Mouse (Mus musculus) lung, adult 18-20 months (tissue): Measurements from ENCODE around the gene Psma6.

ENCODE experiments used
- DNase-seq, 2 experiments: peaks; one replicate each; pipeline ENCODE4 v3.0.0; 2022; ENCODE audit warnings: mixed read lengths in 2 of 2

The Psma6 gene

DNA sequence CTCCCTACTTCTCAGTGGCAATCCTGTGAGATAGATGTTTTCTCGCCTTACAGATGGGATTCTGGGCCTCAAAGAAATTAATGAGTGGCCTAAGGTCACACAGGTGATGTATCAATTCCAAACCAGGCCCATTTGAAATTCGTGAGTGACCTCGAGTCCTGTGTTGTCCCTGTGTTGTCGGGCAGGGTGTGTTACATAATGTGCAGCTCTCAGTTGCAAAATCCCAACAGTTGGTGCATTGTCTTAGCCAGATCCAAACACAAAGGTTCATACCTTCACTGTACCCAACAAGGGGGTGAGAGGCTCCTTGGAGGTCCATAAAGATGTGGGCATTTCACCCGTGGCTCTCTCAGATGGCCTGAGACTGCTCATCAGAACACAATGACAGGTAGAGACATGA lies 56.4 kb downstream of the Psma6 start:
- DNase-seq = no peak

- DNase-seq = no peak
Observed at GRCm38 (mm10) chr12:55442245-55442644, 58.2 kb downstream of the Psma6 start.

DNA sequence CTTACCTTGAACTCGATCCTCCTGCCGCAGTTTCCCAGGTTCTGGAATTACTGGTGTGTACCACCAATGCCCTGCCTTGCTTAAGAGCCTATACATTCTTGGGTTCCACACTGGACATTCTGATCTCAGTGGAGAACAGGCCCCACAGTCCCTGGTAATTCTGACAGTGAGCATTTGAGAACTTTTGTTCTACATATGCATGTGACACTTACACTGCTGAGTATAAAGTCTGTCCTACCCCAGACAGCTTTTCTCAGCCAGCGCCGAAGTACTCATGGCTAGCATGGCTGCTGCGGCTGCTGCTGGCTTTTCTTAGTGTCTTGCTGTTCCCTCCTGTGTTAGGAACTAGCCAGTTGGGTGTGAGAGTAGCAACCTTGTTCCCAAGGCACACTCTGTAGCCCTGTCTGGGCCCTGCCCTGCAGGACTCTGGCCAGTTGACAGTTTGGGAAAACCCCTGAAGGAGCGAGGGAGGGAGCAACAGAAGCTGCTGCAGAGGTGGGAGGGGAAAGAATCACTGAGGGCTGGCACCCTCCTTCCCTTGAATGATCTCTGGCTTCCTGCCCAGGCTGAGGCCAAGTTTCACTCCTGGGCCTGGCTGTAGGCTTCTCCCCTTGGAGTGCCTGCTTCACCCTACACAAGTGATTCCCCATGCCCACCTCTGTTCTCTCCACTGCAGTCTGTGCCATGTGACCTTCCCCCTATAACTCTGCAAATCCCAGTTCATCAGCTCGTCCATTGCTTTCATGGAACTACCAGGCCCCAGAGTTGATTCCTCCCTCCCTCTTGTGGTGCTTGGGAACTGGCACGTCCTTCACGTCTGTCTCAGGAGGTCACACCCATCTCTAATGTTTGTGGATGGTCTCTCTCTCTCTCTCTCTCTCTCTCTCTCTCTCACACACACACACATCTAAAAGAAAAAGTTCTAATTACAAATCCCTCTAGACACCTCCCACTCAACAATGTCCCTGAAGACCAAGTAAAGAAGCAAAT lies 59.1 kb downstream of the Psma6 start:
- DNase-seq = peak; percentile 90 to 93

DNA sequence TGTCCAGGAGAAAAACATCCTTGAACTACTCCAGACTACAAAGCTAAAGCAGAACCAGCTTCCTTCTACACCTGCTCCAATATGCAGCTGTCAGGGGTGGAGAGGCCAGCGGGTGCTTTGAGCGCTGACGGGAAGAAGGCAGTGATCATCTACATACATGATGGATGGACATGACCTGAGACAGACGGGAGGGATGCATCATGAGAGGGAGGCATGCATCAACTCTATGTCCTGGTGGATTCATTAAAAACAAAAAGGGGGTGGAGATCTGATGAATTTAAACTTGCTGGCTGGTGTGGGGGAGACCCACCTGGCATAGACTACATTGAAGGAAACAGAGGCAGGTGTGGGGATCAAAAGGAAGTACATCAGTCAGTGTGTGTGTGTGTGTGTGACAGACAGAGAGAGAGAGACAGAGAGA lies 60.0 kb downstream of the Psma6 start:
- no peak for DNase-seq

- DNase-seq = no peak
Observed at GRCm38 (mm10) chr12:55445583-55445982, 61.6 kb downstream of the Psma6 start.

GRCm38 (mm10) chr12:55446366-55446745 lies 62.3 kb downstream of the Psma6 start:
- no peak for DNase-seq

DNA sequence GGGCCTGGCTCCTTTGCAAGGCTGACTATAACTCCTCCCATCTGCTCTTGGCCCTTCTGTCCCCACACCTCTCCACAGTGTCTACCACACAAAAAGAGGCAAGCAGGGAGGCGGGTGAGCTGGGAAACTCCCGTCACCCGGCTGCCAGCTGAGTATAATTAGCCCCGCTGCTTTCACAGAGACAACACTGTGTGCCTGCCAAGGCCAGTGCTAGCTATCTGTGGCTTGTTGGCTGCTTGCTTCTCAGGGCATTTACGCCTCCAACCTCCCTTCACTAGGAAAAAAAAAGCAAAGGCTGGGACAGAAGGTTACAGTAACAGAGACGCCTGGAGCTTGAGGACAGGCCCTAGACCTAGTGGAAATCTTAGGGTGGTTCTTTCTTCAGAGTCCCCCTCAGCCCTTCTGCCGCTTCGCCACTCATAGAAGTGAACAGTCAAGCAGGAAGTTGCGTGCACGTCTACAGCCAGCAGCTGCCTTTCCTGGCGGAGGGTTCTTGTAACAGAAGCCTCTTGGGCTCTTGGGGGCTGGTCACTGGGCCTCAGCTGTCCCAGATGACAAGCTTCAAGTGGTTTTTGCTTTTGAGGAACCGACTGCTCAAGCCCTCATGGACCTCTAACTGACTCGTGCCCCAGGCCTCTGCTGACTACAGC lies 62.8 kb downstream of the Psma6 start:
- DNase-seq = peak; percentile 82 to 88

DNA sequence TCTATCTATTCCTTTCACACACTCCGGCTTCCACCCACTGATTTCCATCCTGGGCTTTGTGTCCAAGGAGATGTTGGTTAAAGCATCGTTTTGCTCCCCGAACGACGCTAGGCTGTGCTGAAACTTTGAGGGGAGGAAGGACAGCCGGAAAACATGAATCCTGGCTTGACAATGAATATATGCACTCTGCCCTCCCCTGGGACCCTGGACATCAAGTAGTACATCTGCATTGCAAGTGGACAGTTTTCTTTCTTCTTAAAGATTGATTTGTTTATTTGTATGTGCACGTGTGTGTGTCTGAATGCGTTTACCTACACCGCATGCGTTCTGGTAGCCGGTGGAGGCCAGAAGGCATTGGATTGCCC lies 63.4 kb downstream of the Psma6 start:
- no peak for DNase-seq

DNA sequence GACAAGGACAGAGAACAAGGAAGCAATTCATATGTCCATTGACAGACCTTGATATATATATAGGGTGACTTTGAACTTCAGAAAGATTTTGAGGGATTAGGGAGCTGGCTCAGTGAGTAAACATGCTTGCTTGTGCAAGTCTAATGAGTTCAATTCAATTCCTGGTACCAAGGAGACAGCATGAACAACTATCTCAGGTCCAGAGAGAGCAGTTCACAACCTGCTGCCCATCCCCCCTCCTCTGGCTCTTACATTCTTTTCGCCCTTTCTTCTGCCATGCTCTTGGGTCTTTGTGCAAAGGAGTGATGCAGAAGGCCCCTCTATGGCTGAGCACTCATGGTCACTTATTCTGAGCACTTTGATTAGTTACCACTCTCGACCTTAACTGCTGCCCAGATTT lies 64.4 kb downstream of the Psma6 start:
- no peak for DNase-seq

DNA sequence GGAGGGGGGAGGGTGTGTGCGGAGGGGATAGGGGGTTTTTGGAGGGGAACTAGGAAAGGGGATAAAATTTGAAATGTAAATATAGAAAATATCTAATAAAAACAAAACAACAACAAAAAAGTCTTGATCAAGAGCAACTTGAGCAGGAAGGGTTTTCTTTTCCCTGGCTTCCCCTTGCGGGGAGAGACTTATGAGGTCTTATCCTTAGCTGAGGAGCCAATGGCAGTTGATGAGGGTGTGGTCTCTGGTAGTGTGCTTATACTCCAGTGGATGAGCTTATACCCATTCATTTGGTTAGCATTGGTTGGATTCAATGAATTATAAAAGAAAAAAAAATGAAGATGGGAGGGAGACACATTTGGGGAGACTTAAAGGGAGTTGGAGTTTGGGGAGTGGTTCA lies 65.0 kb downstream of the Psma6 start:
- no peak for DNase-seq

DNA sequence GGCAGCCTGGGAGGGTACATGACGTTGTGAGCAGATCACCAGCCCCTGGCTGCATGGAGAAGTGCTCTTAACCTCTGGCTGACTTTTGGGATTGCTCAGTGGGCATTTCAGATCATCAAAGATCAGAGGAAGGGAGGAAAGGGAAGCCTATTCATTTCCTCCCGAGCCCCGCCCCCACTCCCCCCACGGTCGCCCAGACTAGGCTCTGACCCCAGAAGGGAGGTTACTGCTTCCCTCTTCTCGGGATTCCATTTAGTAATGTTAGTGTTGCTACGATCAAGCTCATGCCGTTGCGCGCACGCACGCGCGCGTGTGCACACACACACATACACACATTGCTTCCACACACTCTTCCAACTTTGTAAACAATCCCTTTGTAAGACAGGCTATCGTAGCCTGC lies 66.4 kb downstream of the Psma6 start:
- DNase-seq = peak; percentile 44 to 70

DNA sequence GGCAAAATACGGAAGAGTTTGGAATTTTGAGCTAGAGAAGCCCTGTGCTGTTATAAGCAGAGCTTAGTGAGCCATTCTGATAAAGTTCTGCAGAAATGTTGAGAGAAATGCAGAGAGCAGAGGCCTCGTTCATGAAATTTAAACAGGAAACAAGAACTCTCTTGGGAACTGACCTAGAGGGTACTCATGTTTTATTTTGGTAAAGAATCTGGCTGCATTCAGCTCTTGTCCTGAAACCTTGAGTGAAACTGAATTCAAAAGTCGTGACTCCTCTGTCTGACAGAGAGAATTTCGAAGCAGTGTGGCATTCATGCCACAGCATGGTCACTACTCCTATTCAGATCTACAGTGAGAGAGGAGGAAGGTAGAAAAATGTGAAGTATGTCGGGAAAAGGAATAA lies 68.8 kb downstream of the Psma6 start:
- no peak for DNase-seq

GRCm38 (mm10) chr12:55453924-55454323 lies 69.9 kb downstream of the Psma6 start:
- DNase-seq = no peak

DNA sequence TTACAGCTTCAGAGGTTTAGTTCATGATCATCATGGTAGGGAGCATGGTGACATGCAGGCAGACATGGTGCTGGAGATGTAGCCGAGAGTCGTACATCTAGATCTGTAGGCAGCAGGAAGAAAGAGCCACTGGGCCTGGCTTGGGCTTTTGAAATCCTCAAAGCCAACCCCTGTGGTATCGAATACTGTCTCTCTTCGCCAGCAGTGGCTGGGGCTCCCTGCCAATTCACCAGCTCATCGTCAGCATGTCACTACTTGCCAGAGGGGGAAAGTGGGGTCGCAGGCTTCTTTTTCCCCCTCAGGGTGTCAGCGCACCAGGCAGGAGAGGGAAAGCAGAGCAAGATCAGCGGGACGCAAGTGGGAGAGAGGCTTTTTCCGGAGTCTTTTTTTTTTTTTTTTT lies 71.2 kb downstream of the Psma6 start:
- DNase-seq = no peak

DNA sequence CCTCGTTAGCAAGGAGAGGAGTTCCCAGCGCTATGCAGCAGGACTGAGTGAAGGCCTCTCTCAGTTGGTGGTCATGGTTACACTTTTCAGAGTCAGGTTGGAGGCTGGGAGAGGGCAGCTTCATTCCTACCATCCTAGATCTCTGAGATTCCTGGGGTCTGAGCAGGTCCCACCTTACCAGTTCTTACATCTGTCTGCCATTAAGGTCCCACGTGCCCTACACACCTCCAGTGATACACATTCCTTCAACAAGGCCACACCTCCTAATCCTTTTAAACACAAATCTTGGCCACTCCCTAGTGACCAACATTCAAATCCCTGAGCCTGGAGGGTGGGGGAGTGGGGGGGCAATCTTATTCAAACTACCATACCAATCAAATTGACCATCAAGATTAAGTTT lies 72.1 kb downstream of the Psma6 start:
- DNase-seq = no peak

DNA sequence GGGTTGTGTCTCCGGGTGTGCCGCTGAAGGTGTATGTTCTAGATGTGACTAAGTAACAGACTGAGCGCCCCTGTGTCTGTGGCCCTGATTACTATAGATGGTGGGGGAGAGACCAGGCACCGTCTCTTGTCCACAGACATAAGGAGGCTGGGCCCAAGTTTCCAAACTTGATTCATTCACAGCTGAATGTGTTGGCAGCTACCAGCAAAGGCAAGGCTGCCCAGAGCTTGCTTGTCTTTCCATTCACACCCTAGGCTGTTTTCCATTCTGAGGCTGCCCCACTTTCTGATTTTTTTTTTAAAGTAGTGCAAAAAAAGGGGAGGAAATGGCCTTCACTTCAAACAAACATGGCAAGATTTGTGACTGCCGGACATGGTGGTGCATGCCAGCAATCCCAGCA lies 72.9 kb downstream of the Psma6 start:
- no peak for DNase-seq

- peak; percentile 39 to 59 for DNase-seq
Observed at GRCm38 (mm10) chr12:55459739-55460138, 75.7 kb downstream of the Psma6 start.

- DNase-seq = no peak
Observed at GRCm38 (mm10) chr12:55460900-55461299, 76.9 kb downstream of the Psma6 start.

DNA sequence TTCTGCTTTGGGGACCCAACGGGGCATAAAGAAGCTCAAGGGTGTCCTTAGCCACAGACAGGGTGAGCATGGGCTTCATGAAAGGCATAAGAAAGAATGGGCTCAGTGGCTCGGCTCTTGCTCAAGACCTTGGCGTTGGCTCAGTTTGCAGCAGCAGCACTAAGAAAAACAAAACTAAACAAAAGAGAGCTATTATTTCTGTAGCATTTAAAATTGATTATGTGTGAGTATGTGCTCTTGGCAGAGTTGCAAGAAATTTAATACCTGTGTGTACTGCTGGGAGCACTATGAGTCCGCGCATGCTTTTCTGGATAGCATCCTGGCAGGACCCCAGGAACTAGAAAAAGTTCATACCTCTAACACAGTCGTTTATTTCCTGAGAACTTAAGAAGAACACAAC lies 77.7 kb downstream of the Psma6 start:
- peak; percentile 54 to 66 for DNase-seq

GRCm38 (mm10) chr12:55462456-55462855 lies 78.4 kb downstream of the Psma6 start:
- DNase-seq = no peak

- no peak for DNase-seq
Observed at GRCm38 (mm10) chr12:55463087-55463486, 79.1 kb downstream of the Psma6 start.

- peak; percentile 80 to 87 for DNase-seq
Observed at GRCm38 (mm10) chr12:55463992-55464845, 80.2 kb downstream of the Psma6 start.

DNA sequence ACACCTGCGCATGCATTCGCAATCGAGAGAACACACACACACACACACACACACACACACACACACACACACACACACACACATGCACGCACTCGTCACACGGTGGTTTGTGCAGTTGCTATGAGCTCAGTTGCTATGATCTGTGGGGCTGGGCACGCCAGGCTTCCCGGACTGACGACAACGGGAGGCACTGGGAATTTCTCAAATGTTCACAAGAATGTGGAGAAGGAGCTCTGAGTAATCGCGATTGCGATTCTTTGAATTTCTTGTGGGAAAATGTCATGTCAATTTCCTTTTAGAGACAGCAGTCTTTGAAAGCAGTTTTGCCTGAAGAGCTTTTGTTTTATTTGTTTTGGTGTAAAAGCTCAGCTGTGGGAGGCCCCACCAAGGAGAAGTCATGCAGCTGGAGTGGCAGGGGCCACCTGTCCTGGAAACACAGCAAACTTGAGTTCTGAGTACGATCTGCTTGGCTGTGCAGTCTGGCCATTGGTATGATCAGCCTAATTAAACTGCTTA lies 80.9 kb downstream of the Psma6 start:
- peak; percentile 72 to 83 for DNase-seq
